Mouse (Mus musculus) erythroblast, embryonic 14.5 days (primary cell): Measurements from ENCODE around the gene Pten.

Experiments used
- GATA1 ChIP-seq: IDR thresholded peaks from 2 replicates; pipeline ENCODE4 v1.6.1; 2012; ENCODE audit warnings: low read length, inconsistent platforms, mixed read lengths
- TAL1 ChIP-seq: IDR thresholded peaks from 3 replicates; pipeline ENCODE4 v1.6.1; 2012; ENCODE audit warnings: low read length, inconsistent platforms, mixed read lengths

DNA sequence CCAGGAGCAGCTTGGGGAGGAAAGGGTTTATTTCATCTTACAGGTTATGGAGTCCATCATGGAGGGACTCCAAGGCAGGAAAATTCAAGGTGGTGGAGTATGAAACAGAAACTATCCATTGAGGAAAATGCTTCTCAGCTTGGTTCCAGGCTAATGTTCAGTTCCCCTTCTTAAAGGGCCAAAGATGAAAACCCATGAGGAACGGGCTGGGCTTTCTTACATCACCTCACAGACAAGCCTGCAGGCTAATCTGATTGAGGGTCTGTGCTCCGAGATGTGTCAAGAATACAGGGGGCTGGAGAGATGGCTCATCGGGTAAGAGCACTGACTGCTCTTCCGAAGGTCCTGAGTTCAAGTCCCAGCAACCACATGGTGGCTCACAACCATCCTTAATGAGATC lies 27.5 kb upstream of the Pten start:
- TF ChIP-seq TAL1, result no peak
- no peak for TF ChIP-seq GATA1
